Mouse (Mus musculus) midbrain, embryonic 11.5 days (tissue): Measurements from ENCODE around the gene Sccpdh. TPM values are rescaled to one million over a fixed set of nuclear protein-coding genes. Genes with fewer than 3 reads are reported as not detected.

Experiments used
- ATAC-seq: fragments of 200-750 bp; cut with Nextera tagmentation; 2 replicates; pipeline ENCODE4 v1.8.0; 2017; ENCODE audit warnings: moderate TSS enrichment, moderate library complexity; ENCODE audit not compliant: low FRiP score
- DNase-seq: peaks from one replicate; pipeline ENCODE4 v3.0.0; 2015; ENCODE audit warnings: low spot score; ENCODE audit errors: missing footprints
- H3K27ac ChIP-seq: fragments of 300-500 bp; sonication (generic); 2 replicates; pipeline ENCODE4 v1.5.1; 2014; ENCODE audit warnings: low read depth, low read length
- H3K27me3 ChIP-seq: fragments of 300-500 bp; sonication (generic); 2 replicates; pipeline ENCODE4 v1.6.1; 2014; ENCODE audit warnings: mild to moderate bottlenecking, low read length, moderate library complexity, mixed read lengths; ENCODE audit not compliant: control insufficient read depth, insufficient read depth
- H3K36me3 ChIP-seq: fragments of 300-500 bp; sonication (generic); 2 replicates; pipeline ENCODE4 v1.6.1; 2014; ENCODE audit warnings: mild to moderate bottlenecking, low read length, moderate library complexity, mixed read lengths; ENCODE audit not compliant: control insufficient read depth, insufficient read depth
- H3K4me1 ChIP-seq: fragments of 300-500 bp; sonication (generic); 2 replicates; pipeline ENCODE4 v1.6.1; 2014; ENCODE audit warnings: low read length; ENCODE audit not compliant: control insufficient read depth, insufficient read depth
- H3K4me2 ChIP-seq: fragments of 300-500 bp; sonication (generic); 2 replicates; pipeline ENCODE4 v1.6.1; 2014; ENCODE audit warnings: mild to moderate bottlenecking, moderate library complexity
- H3K4me3 ChIP-seq: fragments of 300-500 bp; sonication (generic); 2 replicates; pipeline ENCODE4 v1.5.1; 2014; ENCODE audit warnings: low read depth, low read length
- H3K9ac ChIP-seq: fragments of 300-500 bp; sonication (generic); 2 replicates; pipeline ENCODE4 v1.6.1; 2014; ENCODE audit warnings: low read length
- H3K9me3 ChIP-seq: fragments of 300-500 bp; sonication (generic); 2 replicates; pipeline ENCODE4 v1.6.1; 2016; ENCODE audit warnings: low read length; ENCODE audit not compliant: control insufficient read depth
- WGBS: fragments of 180-500 bp; shearing (Covaris S2); extraction: QIAGEN DNeasy Blood & Tissue Kit; methylation state at CpG from one replicate; pipeline ENCODE4 v1.1.7; 2014; 5-methylcytosine and 5-hydroxymethylcytosine counted together
- polyA plus RNA-seq: library from polyadenylated mRNA; unstranded; fragments of >200 nt; fragmentation: Nextera tagmentation; extraction: Ambion mirVana; gene quantifications from 2 replicates; pipeline ENCODE4 v1.2.1, GENCODE M21; 2014

Gene Sccpdh
- 95.6 and 101 TPM in 2 replicates for polyA plus RNA-seq

DNA sequence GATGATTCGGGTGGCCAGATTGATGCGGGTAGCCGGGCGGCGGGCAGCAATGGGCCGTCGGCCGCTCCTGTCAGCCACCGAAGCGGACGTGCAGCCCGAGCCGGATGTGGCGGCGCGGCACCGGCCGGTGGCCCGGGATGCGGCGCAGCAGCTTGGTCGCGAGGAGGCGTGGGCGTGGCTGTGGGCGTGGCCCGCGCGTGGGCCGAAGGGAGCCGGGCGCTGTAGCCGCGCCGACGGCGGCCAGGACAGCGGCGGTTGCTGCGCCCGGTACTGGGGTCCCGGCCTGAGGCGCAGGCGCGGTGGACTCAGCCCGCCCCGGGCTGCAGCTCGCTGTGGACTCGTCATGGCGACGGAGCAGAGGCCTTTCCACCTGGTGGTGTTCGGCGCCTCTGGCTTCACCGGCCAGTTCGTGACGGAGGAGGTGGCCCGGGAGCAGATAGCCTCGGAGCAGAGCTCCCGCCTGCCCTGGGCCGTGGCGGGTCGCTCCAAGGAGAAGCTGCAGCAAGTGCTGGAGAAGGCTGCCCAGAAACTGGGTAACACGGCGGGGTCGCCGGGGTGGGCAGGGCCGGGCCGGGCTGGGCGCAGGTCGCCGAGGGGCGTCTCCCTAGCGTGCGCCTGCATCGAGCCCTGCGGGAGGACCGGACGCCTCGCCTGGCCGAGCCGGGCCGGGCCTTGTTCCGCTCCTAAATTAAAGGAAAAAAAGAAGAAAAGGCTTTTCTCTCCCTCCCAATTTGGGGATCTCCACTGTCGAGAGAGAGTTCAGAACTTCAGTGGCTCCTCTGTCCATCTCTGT is at the start of gene Sccpdh:
Gene Sccpdh, plus strand, starts transcription at position 198 of the 793 bp plus-strand sequence.
- peak within 1 kb of the TSS; percentile 80 for H3K4me2 ChIP-seq
- no peaks in the 10 kb centered on the region for H3K27me3 ChIP-seq
- peak within 1 kb of the TSS; percentile 74 for H3K27ac ChIP-seq
- peak within 1 kb of the TSS; percentile 82 for H3K4me3 ChIP-seq
- WGBS: under 1% methylated on average over 68 of the region's 84 CpGs
- H3K4me1 ChIP-seq: peaks cover 10% of the 10 kb centered on the region; the same call in 1 of the 2 replicates
- H3K36me3 ChIP-seq: no peaks in the 10 kb centered on the region
- ATAC-seq (peak; percentile 97), DNase-seq (peak; percentile 98)
- peak within 1 kb of the TSS; percentile 90 for H3K9ac ChIP-seq
- no peaks in the 10 kb centered on the region for H3K9me3 ChIP-seq

DNA sequence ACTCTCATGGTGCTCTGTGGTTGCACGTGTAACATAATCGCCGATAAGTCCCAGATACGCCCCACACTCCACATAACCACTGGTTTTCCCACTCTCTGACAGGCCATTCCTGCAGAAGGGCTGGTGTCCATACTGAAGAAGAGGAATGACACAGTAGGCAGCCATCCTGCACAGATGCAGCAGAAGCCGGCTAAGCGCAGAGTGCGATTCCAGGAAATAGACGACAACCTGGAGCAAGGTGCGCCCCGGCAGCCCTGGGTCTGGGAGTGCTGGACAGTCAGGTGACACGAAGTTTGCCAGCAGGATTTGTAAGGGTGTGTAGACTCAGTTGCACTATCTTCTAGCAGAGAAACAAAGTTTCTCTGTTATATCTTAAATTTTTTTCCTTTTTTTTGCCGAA is 45.3 kb upstream of the Sccpdh start:
- no peaks in the 10 kb centered on the region for H3K36me3 ChIP-seq
- no peak overlapping the region for H3K27ac ChIP-seq
- no peak overlapping the region for H3K9ac ChIP-seq
- 94% methylated on average over 12 of the region's 12 CpGs for WGBS
- H3K4me3 ChIP-seq: no peak overlapping the region
- H3K9me3 ChIP-seq: no peaks in the 10 kb centered on the region
- H3K27me3 ChIP-seq: no peaks in the 10 kb centered on the region
- ATAC-seq: no peak
- H3K4me2 ChIP-seq: no peak overlapping the region
- DNase-seq: no peak
- H3K4me1 ChIP-seq: no peaks in the 10 kb centered on the region

DNA sequence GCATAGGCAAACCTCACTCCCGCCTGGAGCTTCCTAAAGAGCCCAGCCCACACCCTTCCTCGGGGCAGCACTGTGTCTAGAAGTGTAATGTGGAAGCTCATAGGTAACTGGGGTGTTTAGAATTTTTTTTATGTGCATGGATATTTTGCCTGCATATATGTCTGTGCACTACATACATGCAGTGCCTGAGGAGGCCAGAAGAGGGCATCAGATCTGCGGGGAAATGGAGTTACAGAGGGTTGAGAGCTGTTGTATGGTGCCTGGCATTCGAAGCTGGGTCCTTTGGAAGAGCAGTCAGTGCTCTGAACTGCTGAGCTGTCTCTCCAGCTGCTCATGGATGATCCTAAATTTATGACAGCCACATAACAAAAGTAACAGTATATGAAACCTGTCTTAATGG is 44.4 kb upstream of the Sccpdh start:
- Histone ChIP-seq H3K4me3 (no peak overlapping the region), H3K27me3 (no peaks in the 10 kb centered on the region), H3K4me1 (no peaks in the 10 kb centered on the region), H3K9ac (no peak overlapping the region), H3K36me3 (no peaks in the 10 kb centered on the region), H3K9me3 (no peaks in the 10 kb centered on the region), H3K27ac (no peak overlapping the region), H3K4me2 (no peak overlapping the region)
- DNase-seq: no peak
- ATAC-seq: no peak
- 63% methylated on average over 4 of the region's 4 CpGs for WGBS

DNA sequence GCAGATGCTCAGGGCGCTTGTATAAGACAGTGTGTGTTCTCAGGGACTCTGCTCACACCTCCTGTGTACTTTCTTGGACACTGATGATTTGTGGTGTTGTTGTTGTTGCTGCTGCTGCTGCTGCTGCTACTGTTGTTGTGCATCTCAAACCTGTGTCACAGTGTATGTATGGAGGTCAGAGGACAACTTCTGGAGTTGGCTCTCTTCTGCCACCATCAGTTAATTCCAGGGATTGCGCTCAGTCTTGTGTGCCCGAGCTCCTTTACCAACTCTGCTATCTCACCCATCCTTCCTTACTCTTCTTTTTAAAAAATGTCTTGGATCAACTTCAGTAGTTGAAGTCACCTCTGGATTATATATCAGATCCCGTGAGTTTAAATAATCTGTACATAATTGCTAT is 43.7 kb upstream of the Sccpdh start:
- Histone ChIP-seq H3K27ac (no peak overlapping the region), H3K9ac (no peak overlapping the region), H3K4me2 (no peak overlapping the region), H3K4me1 (no peaks in the 10 kb centered on the region), H3K36me3 (no peaks in the 10 kb centered on the region), H3K27me3 (no peaks in the 10 kb centered on the region), H3K4me3 (no peak overlapping the region), H3K9me3 (no peaks in the 10 kb centered on the region)
- ATAC-seq (no peak), DNase-seq (peak; percentile 95)
- WGBS: 75% methylated on average over 4 of the region's 4 CpGs

DNA sequence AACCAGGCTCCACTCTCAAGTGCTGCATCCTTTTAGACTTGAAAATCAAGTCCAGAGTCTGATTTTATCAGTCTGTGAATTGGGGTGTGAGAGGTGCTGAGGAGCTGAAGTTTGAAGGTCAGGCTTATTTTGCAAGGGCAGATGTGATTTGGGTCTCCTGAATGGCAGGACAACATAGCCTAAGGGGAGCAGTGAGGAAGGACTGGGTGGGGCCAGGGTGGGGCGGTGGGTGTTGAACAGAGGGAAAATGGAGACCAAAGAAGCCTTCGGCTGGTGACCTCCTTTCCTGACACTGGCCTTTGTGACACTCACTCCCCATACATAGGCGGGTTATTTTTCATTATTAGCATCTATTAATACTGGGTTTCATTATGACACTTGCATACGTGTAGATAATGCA is 40.2 kb upstream of the Sccpdh start:
- Histone ChIP-seq H3K27ac (no peak overlapping the region), H3K4me3 (no peak overlapping the region), H3K9me3 (no peaks in the 10 kb centered on the region), H3K27me3 (no peaks in the 10 kb centered on the region), H3K36me3 (no peaks in the 10 kb centered on the region), H3K4me2 (no peak overlapping the region), H3K4me1 (no peaks in the 10 kb centered on the region), H3K9ac (no peak overlapping the region)
- ATAC-seq (no peak), DNase-seq (no peak)
- WGBS: 97% methylated on average over 4 of the region's 4 CpGs

DNA sequence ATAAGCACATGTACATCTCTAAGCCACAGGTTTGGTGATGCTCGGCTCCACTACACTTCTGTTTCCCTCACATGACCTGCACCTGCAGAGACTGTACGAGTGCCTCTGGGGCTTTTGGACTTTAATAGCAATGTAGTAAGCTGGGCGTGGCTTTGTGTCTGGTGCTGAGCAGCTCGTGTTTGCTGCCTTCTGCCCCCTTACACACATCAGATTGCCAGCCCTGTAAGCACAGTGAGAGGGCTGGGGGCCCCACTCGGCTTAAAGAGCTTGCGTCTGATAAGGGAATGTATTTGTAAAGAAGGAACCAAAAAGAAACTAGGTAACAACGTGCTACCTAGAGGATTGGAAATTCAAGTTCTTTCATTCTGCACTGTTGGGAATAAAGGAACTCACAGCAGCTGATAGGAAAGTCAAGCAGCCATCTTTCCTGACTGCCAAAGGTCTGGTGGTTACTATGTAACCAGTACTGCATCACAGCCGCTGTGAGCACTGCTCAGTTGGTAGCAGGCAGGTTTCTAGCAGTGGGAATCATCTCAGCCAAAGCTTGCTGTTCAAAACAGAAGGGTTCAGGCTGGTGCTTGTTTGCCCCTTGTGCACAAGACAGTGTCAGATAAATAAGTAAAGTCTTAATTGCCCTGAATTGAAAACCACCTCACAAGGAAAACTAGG is 39.4 kb upstream of the Sccpdh start:
- no peaks in the 10 kb centered on the region for H3K36me3 ChIP-seq
- no peak overlapping the region for H3K27ac ChIP-seq
- DNase-seq (no peak), ATAC-seq (no peak)
- no peaks in the 10 kb centered on the region for H3K9me3 ChIP-seq
- no peak overlapping the region for H3K4me2 ChIP-seq
- H3K27me3 ChIP-seq: no peaks in the 10 kb centered on the region
- no peaks in the 10 kb centered on the region for H3K4me1 ChIP-seq
- H3K9ac ChIP-seq: no peak overlapping the region
- H3K4me3 ChIP-seq: no peak overlapping the region
- WGBS: 76% methylated on average over 8 of the region's 8 CpGs

DNA sequence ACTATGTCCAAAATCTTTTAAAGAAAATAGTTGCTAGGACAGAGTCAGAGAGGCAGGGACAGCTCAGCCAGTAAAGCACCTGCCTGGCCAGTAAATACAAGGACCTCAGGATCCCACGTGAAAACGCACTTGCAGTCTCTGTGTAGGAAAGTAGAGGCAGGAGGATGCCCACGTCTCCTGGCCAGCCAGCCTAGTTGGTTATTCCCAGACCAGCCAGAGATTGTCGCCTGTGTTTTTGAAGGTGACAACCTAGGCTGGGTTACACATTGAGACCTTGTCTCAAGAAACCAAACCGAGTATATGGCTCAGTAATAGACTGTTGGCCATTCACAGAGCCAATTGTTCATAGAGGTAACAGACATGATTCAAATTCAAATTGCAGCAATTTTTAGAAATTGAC is 38.7 kb upstream of the Sccpdh start:
- no peaks in the 10 kb centered on the region for H3K4me1 ChIP-seq
- H3K9me3 ChIP-seq: no peaks in the 10 kb centered on the region
- WGBS: 84% methylated on average over 5 of the region's 5 CpGs
- H3K9ac ChIP-seq: no peak overlapping the region
- no peaks in the 10 kb centered on the region for H3K27me3 ChIP-seq
- ATAC-seq: no peak
- DNase-seq: no peak
- no peak overlapping the region for H3K4me3 ChIP-seq
- no peaks in the 10 kb centered on the region for H3K36me3 ChIP-seq
- H3K27ac ChIP-seq: no peak overlapping the region
- no peak overlapping the region for H3K4me2 ChIP-seq

DNA sequence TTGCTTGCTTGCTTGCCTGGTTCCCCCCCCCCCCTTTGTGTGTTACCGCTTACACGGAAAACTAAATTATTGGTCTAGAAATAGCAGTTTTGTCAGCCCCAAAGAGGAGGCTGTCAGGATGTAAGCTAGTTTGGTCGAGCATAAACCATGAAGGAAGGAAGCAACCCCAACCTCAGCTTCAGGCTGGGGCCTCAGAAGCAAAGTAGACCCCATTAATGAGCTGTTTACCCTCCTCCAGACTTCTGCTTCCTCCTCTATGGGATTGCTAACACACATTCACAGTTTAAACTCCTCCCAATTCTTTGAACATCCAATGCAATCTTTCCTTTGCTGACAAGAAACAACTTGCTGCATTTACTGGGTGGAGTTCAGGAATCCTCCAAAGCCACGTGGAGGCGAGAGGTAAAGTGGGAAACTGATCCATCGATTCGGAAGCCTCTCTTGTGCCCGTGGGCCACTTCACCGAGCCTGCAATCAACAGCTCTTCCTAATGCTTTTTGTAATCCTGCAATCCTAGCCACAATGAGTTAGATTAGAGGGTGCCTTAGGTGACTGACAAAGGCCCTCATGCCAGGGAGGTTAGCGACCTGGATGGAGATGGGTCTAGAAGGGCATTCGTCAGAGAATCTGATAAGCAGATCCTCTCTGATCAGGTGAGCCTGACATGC is 35.1 kb upstream of the Sccpdh start:
- 84% methylated on average over 11 of the region's 11 CpGs for WGBS
- no peaks in the 10 kb centered on the region for H3K27me3 ChIP-seq
- ATAC-seq: no peak

DNA sequence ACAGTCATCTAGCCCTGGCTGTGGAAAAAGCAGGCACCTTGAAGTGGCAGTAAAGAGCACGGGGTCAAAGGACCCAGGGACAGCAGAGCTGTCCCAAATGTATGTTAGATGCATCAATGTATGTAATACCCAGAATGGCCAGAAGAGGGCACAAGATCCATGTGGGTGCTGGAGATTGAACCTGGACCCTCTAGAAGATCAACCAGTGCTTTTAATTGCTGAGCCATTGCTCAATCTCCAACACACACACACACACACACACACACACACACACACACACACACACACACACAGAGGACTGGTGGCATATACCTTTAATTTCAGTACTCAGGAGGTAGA is 34.6 kb upstream of the Sccpdh start:
- WGBS: 25% methylated on average over 1 of the region's 1 CpGs
- H3K4me3 ChIP-seq: no peak overlapping the region
- no peaks in the 10 kb centered on the region for H3K9me3 ChIP-seq
- ATAC-seq (no peak), DNase-seq (no peak)
- no peaks in the 10 kb centered on the region for H3K4me1 ChIP-seq
- no peaks in the 10 kb centered on the region for H3K36me3 ChIP-seq
- H3K27me3 ChIP-seq: no peaks in the 10 kb centered on the region
- no peak overlapping the region for H3K27ac ChIP-seq
- H3K9ac ChIP-seq: no peak overlapping the region
- no peak overlapping the region for H3K4me2 ChIP-seq

More for the DNA sequence above, 35.1 kb upstream of the Sccpdh start:
- Histone ChIP-seq H3K4me2 (no peak overlapping the region), H3K4me3 (no peak overlapping the region), H3K9ac (no peak overlapping the region), H3K27ac (no peak overlapping the region), H3K36me3 (no peaks in the 10 kb centered on the region), H3K9me3 (no peaks in the 10 kb centered on the region), H3K4me1 (no peaks in the 10 kb centered on the region)
- peak; percentile 71 for DNase-seq
